Mouse (Mus musculus): ENCODE data around the gene Sertad4. TPM values are rescaled to one million over a fixed set of nuclear protein-coding genes. Genes with fewer than 3 reads are reported as not detected.

Gene Sertad4
- 10 to 100 TPM; 12.3 to 13.6 TPM for total RNA-seq (2021)
- long read RNA-seq, experiment 1, transcript Sertad4-204 (4 exons, 3,350 nt), result major isoform, 13 of 20 reads
- long read RNA-seq, experiment 1, partial matches to known transcripts, result 2 of 20 reads
- long read RNA-seq, experiment 1, other reads (novel, unspliced or antisense), result 5 of 20 reads
- long read RNA-seq, experiment 2, transcript Sertad4-204 (4 exons, 3,350 nt), result major isoform, 11 of 15 reads
- long read RNA-seq, experiment 2, partial matches to known transcripts, result 2 of 15 reads
- long read RNA-seq, experiment 2, other reads (novel, unspliced or antisense), result 2 of 15 reads

GRCm38 (mm10) chr1:192855474-192856230 is at the start of gene Sertad4:
Sertad4 (minus strand) TSS chr1:192855756.
- DNase-seq (ENCODE audit: low spot score in 2 of 2), result peak; percentile 31 to 49

GRCm38 (mm10) chr1:192901516-192901915 is 46.0 kb upstream of the Sertad4 start:
- no peak for DNase-seq (ENCODE audit: low spot score in 2 of 2)

- no peak for DNase-seq (ENCODE audit: low spot score in 2 of 2)
Observed at GRCm38 (mm10) chr1:192900913-192901312, 45.4 kb upstream of the Sertad4 start.

- DNase-seq (ENCODE audit: low spot score in 2 of 2), result no peak
Observed at GRCm38 (mm10) chr1:192898742-192899141, 43.2 kb upstream of the Sertad4 start.

GRCm38 (mm10) chr1:192897218-192897617 is 41.7 kb upstream of the Sertad4 start:
- DNase-seq (ENCODE audit: low spot score in 2 of 2), result no peak

GRCm38 (mm10) chr1:192896076-192896475 is 40.5 kb upstream of the Sertad4 start:
- no peak for DNase-seq (ENCODE audit: low spot score in 2 of 2)

- no peak for DNase-seq (ENCODE audit: low spot score in 2 of 2)
Observed at GRCm38 (mm10) chr1:192890716-192891115, 35.2 kb upstream of the Sertad4 start.

GRCm38 (mm10) chr1:192882617-192883295 is 27.2 kb upstream of the Sertad4 start:
- no peak for DNase-seq (ENCODE audit: low spot score in 2 of 2)

- no peak for DNase-seq (ENCODE audit: low spot score in 2 of 2)
Observed at GRCm38 (mm10) chr1:192880130-192880529, 24.6 kb upstream of the Sertad4 start.

- no peak for DNase-seq (ENCODE audit: low spot score in 2 of 2)
Observed at GRCm38 (mm10) chr1:192879086-192879580, 23.6 kb upstream of the Sertad4 start.

GRCm38 (mm10) chr1:192872841-192873240 is 17.3 kb upstream of the Sertad4 start:
- no peak for DNase-seq (ENCODE audit: low spot score in 2 of 2)

- no peak for DNase-seq (ENCODE audit: low spot score in 2 of 2)
Observed at GRCm38 (mm10) chr1:192869761-192870160, 14.2 kb upstream of the Sertad4 start.

GRCm38 (mm10) chr1:192864440-192864839 is 8.9 kb upstream of the Sertad4 start:
- no peak for DNase-seq (ENCODE audit: low spot score in 2 of 2)

- DNase-seq (ENCODE audit: low spot score in 2 of 2), result no peak
Observed at GRCm38 (mm10) chr1:192861305-192861960, 5.9 kb upstream of the Sertad4 start.

- DNase-seq (ENCODE audit: low spot score in 2 of 2), result no peak
Observed at GRCm38 (mm10) chr1:192860273-192860672, 4.7 kb upstream of the Sertad4 start.

GRCm38 (mm10) chr1:192857582-192857981 is 2.0 kb upstream of the Sertad4 start:
- no peak for DNase-seq (ENCODE audit: low spot score in 2 of 2)

- no peak for DNase-seq (ENCODE audit: low spot score in 2 of 2)
Observed at GRCm38 (mm10) chr1:192856931-192857330, 1.4 kb upstream of the Sertad4 start.

GRCm38 (mm10) chr1:192856411-192856810 is 855 bp upstream of the Sertad4 start:
- DNase-seq (ENCODE audit: low spot score in 2 of 2), result peak in 1 of 2 experiments; percentile 18

- peak; percentile 50 to 62 for DNase-seq (ENCODE audit: low spot score in 2 of 2)
Observed at GRCm38 (mm10) chr1:192854819-192855271, 711 bp downstream of the Sertad4 start.

- no peak for DNase-seq (ENCODE audit: low spot score in 2 of 2)
Observed at GRCm38 (mm10) chr1:192853988-192854818, 1.4 kb downstream of the Sertad4 start.
